Mouse (Mus musculus) G1E-ER4 (cell line): ENCODE measurements around the gene Cd5l. TPM values are rescaled to one million over a fixed set of nuclear protein-coding genes. Genes with fewer than 3 reads are reported as not detected.

Experiments
- GATA1 ChIP-seq: IDR thresholded peaks from one replicate; pipeline ENCODE4 v1.8.0; 2012; ENCODE audit warnings: low read length, inconsistent platforms
- polyA plus RNA-seq: library from polyadenylated mRNA; stranded (reverse); fragments of >175 nt; gene quantifications from 2 replicates; pipeline ENCODE4 v1.2.3, GENCODE M21; 2012

Cd5l gene
- polyA plus RNA-seq, 1 experiment = not detected

DNA sequence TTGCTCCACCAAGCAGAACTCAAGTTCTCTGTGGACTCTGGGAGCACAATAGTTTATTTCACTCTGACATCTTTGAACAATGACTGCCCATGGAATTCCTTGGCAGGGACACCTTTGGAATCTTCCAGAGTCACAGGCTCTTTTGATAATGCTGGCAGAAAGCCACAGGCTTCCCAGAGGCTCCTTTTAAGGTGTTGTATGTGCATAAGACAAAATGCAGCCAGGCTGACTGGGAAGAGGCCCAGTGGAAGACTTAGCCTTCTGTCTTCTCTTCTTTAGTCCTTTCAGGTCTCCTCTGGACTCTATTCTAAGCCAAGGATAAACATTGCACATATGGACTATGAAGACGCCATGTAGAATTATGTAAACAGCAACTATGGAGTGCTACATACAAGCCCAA lies 33.3 kb downstream of the Cd5l start:
- no peak for TF ChIP-seq GATA1

DNA sequence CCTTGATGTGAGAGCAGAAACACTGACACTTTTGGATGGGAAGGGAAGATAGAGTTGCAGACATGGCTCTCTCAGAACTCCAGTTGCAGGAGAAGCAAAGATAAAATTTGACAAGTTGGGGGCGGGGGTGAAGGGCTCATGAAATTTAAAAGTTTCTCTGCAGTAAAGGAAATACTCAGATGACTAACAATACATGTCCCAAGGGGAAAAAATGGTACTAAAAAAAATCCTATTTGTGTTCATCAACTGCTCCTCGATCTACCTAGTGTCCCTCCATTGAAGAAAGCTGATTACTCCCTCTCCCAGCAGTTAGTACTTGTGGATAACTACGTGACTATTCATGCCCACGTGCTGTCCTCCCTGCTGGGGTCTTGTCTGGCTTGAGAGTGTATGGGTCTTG lies 41.1 kb downstream of the Cd5l start:
- TF ChIP-seq GATA1 = no peak

DNA sequence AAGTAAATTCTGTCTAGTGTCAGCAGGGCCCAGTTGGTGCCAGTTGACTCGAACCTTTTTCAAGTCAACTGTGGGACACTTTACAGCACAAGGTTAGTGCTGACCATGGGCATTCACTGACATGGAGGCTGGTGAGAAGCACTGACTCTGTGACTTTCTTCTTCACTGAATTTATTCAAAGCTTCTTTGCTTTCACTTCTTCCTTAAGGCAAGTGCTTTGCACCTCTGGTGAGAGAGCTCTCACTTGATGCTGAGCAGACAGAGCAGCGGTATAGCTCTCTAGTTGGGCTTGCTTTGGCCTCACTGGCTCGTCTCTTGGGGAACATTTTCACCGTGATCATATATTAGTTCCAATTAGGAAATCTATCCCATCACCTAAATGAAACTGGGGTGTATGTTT lies 42.2 kb downstream of the Cd5l start:
- no peak for TF ChIP-seq GATA1

DNA sequence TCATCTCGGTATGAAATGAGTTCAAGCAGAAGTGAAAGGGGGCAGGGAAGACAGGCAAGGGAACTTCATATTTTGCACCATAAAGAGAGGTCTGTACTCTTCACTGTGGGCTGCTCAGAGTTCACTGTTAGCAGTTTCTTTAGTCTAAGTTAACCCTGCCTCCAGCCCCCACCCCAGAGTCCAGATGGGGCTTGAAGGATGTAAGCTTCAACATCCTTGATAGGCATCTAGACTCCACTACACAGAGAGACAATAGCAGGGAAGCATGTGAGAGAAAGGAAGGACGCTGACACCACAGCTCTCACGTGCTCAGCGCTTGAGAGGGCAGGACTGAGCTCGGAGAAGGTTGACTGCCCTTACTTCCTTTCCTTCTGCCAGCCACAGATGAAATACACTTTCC lies 43.6 kb downstream of the Cd5l start:
- TF ChIP-seq GATA1 = no peak

DNA sequence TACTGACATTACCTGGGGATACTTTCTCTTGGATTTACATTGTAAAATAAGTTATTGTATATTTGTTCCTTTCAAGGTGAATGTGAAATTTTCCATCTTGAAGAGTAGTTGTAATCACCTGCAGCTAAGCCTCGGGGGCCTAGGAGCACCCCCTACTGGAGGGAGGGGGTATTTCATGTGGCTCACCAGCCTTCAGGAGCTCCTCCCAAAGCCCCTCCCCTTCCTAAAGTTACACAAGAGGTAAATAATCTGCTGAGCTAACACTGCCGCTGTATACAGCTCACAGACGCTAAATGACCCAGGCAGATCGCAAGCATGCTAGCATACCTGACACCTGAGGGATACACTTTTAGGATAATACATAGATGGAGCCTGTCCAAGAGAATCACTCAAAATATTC lies 50.5 kb downstream of the Cd5l start:
- no peak for TF ChIP-seq GATA1

DNA sequence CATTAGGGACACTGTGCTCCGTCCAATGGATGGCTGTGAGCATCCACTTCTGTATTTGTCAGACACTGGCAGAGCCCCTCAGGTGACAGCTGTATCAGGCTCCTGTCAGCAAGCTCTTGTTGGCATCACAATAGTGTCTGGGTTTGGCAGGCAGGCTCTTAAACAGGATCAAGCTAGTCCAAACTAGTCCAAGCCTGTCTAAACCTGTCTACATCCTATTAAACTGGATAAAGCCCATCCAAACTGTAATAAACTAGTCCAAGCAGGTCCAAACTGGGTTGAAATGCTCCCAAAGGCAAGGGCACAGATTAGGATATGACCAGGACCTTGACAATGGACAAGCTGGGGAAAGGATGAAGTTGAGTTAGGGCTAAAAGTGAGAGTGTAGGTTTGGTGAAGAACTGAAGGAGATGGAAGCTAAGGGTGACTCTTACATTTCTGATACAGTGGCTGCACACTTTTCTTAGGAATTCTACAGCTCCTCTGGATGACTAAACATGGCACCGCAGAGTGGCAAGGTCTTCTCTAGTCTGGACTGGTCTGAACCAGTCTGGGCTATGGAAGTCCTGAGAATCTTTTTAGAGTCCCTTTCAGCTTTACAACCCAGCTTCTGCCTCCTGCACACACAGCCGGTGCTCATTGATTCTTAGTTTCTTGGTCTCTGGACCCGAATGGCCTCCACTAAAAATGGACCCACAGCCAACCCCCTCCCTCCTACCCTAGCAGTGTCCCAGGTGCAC lies 51.7 kb downstream of the Cd5l start:
- TF ChIP-seq GATA1 = no peak

DNA sequence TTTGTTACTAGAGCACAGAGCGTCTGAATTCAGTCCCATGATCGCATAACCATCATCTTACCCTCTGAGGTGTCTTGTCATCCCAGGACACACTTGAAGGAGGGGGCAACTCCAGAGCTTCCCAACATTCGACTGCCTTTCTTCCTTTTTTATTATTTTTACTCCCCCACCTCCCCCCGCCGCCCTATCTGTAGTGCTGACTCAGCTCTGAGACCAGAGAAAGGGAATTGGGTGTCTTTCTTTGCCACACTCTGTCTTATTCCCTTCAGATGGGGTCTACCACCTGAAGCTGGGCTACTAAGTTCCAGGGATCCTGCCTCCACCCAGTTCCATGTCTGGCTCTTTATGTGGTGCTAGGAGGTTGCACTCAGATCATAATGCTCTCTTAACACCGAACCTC lies 52.9 kb downstream of the Cd5l start:
- TF ChIP-seq GATA1 = no peak

DNA sequence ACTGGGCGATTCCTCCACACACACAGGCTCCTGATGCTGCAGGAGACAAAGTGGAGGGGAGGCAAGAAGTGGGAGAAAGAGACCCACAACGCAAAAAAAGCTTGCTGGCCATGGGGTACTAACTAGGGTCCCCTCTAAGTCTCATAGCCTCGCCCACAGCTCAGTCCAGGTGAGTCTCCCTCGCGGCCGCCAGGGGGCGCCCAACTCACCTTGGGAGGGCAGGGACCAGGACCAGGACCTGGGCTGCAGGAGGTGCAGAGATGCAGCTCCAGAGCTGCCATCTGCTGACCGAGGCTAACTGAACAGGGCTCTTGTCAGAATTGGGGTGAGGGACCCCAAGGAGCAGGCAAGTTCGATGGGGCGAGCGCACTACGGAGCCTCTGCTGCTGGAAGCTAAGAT lies 53.5 kb downstream of the Cd5l start:
- TF ChIP-seq GATA1 = no peak

DNA sequence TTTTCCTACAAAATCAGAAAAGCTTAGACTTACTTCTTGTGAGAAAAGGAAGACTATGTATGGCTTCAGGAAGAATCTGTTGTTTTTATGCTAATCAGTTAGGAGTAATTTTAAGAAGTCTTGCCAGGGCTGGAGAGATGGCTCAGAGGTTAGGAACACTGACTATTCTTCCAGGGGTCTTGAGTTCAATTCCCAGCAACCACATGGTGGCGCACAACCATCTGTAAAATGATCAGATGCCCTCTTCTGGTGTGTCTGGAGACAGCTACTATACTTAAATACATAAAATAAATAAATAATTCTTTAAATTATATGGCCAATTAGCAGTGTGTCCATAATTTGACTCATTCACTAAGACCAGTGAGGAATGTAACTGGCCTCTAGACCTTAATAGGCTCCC lies 63.0 kb downstream of the Cd5l start:
- no peak for TF ChIP-seq GATA1

Other genes with a start within 250 kb of the Cd5l start
- not detected in 2 replicates for gene Kirrel, start 183.1 kb upstream of the Cd5l start, polyA plus RNA-seq
- gene Fcrls, start 94.1 kb upstream of the Cd5l start, polyA plus RNA-seq = not detected in 2 replicates
- not detected in 2 replicates for gene Fcrl1, start 18.5 kb downstream of the Cd5l start, polyA plus RNA-seq
- not detected in 2 replicates for gene Fcrl5, start 77.9 kb downstream of the Cd5l start, polyA plus RNA-seq
- 10.6 and 13.4 TPM in 2 replicates for gene Etv3, start 167.5 kb downstream of the Cd5l start, polyA plus RNA-seq